Mouse (Mus musculus): Measurements from ENCODE around the gene Arid5b. TPM values are rescaled to one million over a fixed set of nuclear protein-coding genes. Genes with fewer than 3 reads are reported as not detected.

Gene Arid5b
- polyA plus RNA-seq, 1 experiment from 2014 or later = 22.2 TPM

DNA sequence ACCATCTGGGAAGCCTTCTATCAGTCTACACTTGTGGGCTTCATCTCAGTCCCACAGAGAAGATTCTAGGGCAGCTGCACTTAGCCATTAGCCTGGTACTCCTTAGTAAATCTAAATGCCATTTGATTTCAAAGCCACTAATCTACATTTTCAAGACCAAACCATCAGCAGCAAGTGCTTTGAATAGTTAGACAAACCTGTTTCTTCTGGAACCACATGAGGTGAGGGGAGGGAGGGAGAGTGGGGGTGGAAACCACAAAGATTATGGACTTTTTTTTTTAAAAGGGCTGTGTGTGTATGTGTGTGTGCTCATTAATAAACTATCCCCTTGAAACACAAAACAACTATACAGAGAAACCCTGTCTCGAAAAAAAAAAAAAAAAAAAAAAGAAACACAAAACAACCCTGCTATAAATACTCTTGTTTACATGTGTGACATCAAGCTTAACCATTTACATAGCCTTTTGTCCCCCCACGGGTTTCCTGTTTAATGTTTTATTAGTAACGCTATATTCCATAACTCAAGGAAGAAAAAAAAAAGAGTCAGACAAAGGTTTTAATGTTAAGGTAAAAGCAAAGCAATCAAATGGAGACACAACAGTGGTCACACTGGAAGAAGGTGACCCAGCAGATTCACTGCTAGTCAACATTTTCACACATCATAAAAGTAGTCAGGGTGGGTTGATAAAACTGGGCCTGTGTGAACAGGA lies 38.3 kb downstream of the Arid5b start:
- H3K36me3 ChIP-seq (ENCODE audit: control insufficient read depth, insufficient read depth, low read length) = peaks cover 9% of the 10 kb centered on the region
- no peak for DNase-seq
- no peaks in the 10 kb centered on the region for H3K27me3 ChIP-seq (ENCODE audit: control insufficient read depth, insufficient read depth, low read length)
- H3K4me2 ChIP-seq (ENCODE audit: low read length) = no peak overlapping the region
- H3K4me3 ChIP-seq (replicated peaks; ENCODE audit: low read depth, low read length) = no peak overlapping the region
- H3K27ac ChIP-seq (replicated peaks; ENCODE audit: low read depth, low read length) = no peak overlapping the region
- ATAC-seq (ENCODE audit: low FRiP score, low TSS enrichment) = no peak
- WGBS = 78% methylated on average over 3 of the region's 3 CpGs
- H3K9me3 ChIP-seq (ENCODE audit: control insufficient read depth, low read length) = no peaks in the 10 kb centered on the region
- H3K9ac ChIP-seq (replicated peaks; ENCODE audit: low read length) = no peak overlapping the region
- no peaks in the 10 kb centered on the region for H3K4me1 ChIP-seq (ENCODE audit: control insufficient read depth, insufficient read depth, low read length)

DNA sequence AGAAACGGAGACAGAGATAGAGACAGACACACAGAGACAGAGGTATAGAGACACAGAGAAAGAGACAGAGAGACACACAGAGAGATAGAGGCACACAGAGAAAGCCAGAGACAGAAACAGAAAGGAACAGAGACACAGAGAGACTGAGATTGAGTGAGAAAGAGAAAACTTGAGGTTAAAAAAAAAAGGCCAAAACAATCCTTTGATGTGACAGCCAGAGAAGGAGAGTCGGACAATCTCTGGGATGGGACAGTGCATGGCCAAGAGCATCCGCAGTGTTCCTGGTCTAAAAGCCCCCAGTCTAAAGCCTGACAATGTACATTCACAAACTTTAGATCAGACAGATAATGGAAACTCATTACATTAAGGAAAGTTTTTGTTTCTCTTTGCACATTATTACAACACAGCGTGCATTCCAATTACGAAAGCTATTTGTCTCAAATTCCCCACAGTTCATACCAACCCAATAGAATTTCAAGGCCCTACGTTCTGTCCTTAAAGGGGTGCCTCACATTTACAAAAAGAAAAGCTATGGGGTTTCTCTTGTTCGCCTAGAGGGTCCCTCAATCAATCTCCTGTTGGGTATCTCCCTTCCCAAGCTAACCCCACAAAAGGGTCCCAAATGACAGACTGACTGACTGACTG lies 39.0 kb downstream of the Arid5b start:
- Histone ChIP-seq H3K9ac (replicated peaks; ENCODE audit: low read length) (no peak overlapping the region), H3K4me1 (ENCODE audit: control insufficient read depth, insufficient read depth, low read length) (no peaks in the 10 kb centered on the region), H3K27ac (replicated peaks; ENCODE audit: low read depth, low read length) (no peak overlapping the region), H3K36me3 (ENCODE audit: control insufficient read depth, insufficient read depth, low read length) (peaks cover 9% of the 10 kb centered on the region), H3K4me3 (replicated peaks; ENCODE audit: low read depth, low read length) (no peak overlapping the region), H3K4me2 (ENCODE audit: low read length) (no peak overlapping the region), H3K27me3 (ENCODE audit: control insufficient read depth, insufficient read depth, low read length) (no peaks in the 10 kb centered on the region), H3K9me3 (ENCODE audit: control insufficient read depth, low read length) (no peaks in the 10 kb centered on the region)
- 78% methylated on average over 7 of the region's 7 CpGs for WGBS
- no peak for DNase-seq
- ATAC-seq (ENCODE audit: low FRiP score, low TSS enrichment) = no peak

DNA sequence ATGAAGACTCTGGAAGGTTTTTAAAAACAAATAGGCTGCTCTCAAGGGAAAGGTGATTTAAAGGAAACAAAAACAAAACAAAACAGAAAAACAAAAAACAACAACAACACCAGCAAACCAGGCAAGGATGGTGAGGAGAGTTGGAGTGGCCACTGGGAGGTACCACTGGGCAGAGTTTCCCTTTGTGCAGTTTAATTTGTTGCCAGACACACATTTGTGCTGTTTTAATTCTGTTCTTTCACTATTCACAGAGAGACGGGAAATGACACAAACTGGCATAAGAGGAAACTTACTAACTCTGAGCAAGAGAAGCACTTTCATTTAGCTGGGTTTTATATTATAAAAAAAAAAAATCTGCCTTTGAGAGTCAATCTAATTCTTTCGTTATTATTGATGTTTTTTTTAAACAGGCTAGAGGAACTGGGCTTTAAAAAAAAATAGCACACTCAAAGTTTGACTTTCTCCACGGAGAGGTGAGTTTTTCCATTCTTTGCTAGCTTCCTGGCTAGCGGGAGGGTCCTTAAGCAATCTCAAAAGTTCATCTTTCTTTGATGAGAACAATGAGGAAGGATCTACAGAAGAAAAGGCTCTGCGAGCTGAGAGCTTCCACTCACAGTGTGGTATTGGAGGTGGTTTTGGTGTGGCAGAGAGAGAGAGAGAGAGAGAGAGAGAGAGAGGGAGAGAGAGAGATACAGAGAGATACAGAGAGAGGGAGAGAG lies 39.7 kb downstream of the Arid5b start:
- no peaks in the 10 kb centered on the region for H3K4me1 ChIP-seq (ENCODE audit: control insufficient read depth, insufficient read depth, low read length)
- H3K4me2 ChIP-seq (ENCODE audit: low read length) = no peak overlapping the region
- peaks cover 9% of the 10 kb centered on the region for H3K36me3 ChIP-seq (ENCODE audit: control insufficient read depth, insufficient read depth, low read length)
- no peak overlapping the region for H3K9ac ChIP-seq (replicated peaks; ENCODE audit: low read length)
- H3K9me3 ChIP-seq (ENCODE audit: control insufficient read depth, low read length) = no peaks in the 10 kb centered on the region
- DNase-seq (no peak), ATAC-seq (ENCODE audit: low FRiP score, low TSS enrichment) (no peak)
- H3K4me3 ChIP-seq (replicated peaks; ENCODE audit: low read depth, low read length) = no peak overlapping the region
- no peaks in the 10 kb centered on the region for H3K27me3 ChIP-seq (ENCODE audit: control insufficient read depth, insufficient read depth, low read length)
- WGBS = 51% methylated on average over 5 of the region's 5 CpGs
- H3K27ac ChIP-seq (replicated peaks; ENCODE audit: low read depth, low read length) = no peak overlapping the region

DNA sequence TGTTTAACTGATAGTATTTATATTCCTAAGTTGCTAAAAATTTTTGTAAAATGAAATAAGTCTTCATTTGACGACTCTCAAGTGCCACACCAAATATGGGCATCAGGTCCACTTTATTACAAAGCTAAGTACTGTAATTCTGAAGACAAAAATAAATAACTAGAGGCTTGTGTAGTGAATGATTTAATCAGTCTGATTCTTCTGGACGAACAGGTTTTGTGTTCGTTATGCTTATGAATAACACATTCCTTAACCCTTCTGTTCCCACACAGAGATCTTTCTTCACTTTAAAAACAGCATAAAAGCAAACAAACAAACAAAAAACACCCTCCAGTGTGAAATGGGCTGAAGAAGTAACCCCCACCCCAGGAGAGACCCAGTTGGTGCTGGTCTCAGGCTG lies 40.4 kb downstream of the Arid5b start:
- WGBS = 49% methylated on average over 3 of the region's 3 CpGs
- peaks cover 9% of the 10 kb centered on the region for H3K36me3 ChIP-seq (ENCODE audit: control insufficient read depth, insufficient read depth, low read length)
- H3K4me3 ChIP-seq (replicated peaks; ENCODE audit: low read depth, low read length) = no peak overlapping the region
- no peaks in the 10 kb centered on the region for H3K27me3 ChIP-seq (ENCODE audit: control insufficient read depth, insufficient read depth, low read length)
- H3K27ac ChIP-seq (replicated peaks; ENCODE audit: low read depth, low read length) = no peak overlapping the region
- ATAC-seq (ENCODE audit: low FRiP score, low TSS enrichment) (no peak), DNase-seq (no peak)
- no peak overlapping the region for H3K4me2 ChIP-seq (ENCODE audit: low read length)
- no peaks in the 10 kb centered on the region for H3K9me3 ChIP-seq (ENCODE audit: control insufficient read depth, low read length)
- H3K9ac ChIP-seq (replicated peaks; ENCODE audit: low read length) = no peak overlapping the region
- no peaks in the 10 kb centered on the region for H3K4me1 ChIP-seq (ENCODE audit: control insufficient read depth, insufficient read depth, low read length)

DNA sequence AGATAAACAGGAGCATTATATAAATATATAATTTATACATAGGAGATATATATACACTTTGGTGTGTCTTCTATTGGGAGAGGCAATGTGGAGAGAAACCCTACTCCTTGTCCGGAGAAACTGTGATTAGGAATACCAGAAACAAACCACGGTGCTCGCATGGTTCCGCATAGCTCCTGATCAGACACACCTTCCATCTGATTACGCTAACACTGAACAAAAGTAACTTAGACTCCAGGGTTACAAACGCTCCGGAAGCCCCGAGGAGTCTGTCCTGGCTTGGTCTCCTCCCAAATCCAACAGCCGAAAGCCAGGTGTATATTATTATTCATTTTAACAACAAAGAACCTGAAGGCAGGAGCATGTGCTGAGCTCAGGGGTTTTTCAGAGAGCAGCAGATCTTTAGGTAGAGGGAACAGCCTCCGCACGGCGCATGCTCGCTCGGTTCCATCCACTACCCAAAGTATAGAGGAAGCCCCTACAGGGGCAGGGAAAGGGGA lies 41.5 kb downstream of the Arid5b start:
- ATAC-seq (ENCODE audit: low FRiP score, low TSS enrichment) = no peak
- no peak overlapping the region for H3K27ac ChIP-seq (replicated peaks; ENCODE audit: low read depth, low read length)
- no peak overlapping the region for H3K4me2 ChIP-seq (ENCODE audit: low read length)
- no peaks in the 10 kb centered on the region for H3K27me3 ChIP-seq (ENCODE audit: control insufficient read depth, insufficient read depth, low read length)
- no peak overlapping the region for H3K9ac ChIP-seq (replicated peaks; ENCODE audit: low read length)
- WGBS = 89% methylated on average over 14 of the region's 14 CpGs
- no peaks in the 10 kb centered on the region for H3K4me1 ChIP-seq (ENCODE audit: control insufficient read depth, insufficient read depth, low read length)
- DNase-seq = no peak
- no peak overlapping the region for H3K4me3 ChIP-seq (replicated peaks; ENCODE audit: low read depth, low read length)
- H3K9me3 ChIP-seq (ENCODE audit: control insufficient read depth, low read length) = no peaks in the 10 kb centered on the region
- no peaks in the 10 kb centered on the region; the same call in none of the 2 replicates for H3K36me3 ChIP-seq (ENCODE audit: control insufficient read depth, insufficient read depth, low read length)

DNA sequence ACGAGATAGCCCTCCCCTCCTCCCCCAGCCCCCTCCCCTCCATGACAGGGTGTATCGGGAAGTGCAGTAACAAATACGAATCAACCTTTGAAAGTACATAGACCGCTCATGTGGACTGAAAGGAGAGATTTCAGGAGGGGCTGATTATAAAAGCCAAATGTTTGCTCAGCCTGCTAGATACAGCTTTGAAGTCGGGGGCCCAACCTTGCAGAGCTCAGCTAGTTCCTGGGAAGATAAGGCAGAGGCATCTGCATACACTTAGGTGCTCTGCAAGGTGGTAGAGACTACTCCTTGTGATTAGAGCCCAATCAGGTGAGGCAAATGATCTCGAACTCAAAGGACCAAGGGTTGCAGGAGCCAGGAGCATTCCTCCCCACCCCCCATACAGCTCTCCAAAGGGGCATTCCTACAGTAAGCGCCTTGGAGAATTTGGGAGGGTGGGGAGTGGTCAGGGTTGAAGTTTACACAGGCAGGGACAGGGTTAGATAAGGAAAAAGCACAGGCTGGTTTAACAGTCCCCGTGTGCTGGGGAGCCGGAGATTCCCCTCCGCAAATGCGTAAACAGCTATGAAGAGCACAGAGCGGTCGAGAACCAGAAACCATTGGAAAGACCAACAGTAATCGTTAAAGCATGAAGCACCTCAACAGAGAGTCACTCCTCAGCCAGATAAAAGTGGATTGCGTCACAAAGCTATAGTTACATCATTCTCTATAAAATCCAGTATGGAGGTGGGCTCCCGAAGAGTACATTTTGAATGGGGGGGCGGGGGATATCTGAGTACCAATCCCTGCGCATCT lies 47.0 kb downstream of the Arid5b start:
- no peak for ATAC-seq (ENCODE audit: low FRiP score, low TSS enrichment)
- H3K36me3 ChIP-seq (ENCODE audit: control insufficient read depth, insufficient read depth, low read length) = no peaks in the 10 kb centered on the region; the same call in 1 of the 2 replicates
- WGBS = 77% methylated on average over 18 of the region's 18 CpGs

DNA sequence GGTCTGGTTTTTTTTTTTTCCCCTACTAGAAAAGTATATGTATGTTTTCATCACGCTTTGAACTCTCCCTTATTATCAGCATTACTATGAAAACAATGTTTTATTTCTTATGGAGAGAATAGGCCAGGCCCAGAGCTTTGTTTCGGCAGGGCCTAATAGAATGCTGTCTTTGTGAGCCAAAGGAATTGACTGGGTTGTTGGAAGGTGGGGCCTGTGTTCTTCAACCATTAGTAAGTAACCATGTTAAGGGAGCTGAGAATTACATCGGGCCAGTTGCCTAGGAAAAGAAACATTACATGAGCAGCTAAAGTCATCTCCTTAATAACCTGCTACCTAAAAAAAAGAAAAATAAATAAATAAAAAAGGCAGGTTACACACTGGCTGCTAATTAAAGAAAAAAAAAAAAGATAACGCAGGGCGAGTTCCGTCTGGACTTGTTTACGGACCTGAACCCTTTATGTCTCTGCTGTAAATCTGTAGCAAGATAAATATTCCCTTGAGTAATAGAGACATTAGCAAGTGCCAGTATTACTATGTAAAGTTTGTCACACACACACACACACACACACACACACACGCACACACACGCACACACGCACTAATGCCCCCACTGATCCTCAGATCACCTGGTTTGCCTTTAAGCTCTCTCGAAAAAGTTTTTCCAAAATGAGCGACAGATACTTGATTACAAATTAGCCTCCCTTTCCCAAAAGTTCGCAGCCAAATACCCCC lies 47.7 kb downstream of the Arid5b start:
- 84% methylated on average over 13 of the region's 13 CpGs for WGBS
- H3K27ac ChIP-seq (replicated peaks; ENCODE audit: low read depth, low read length) = no peak overlapping the region
- no peaks in the 10 kb centered on the region for H3K4me1 ChIP-seq (ENCODE audit: control insufficient read depth, insufficient read depth, low read length)
- H3K9ac ChIP-seq (replicated peaks; ENCODE audit: low read length) = no peak overlapping the region
- no peaks in the 10 kb centered on the region for H3K9me3 ChIP-seq (ENCODE audit: control insufficient read depth, low read length)
- no peak overlapping the region for H3K4me3 ChIP-seq (replicated peaks; ENCODE audit: low read depth, low read length)
- H3K36me3 ChIP-seq (ENCODE audit: control insufficient read depth, insufficient read depth, low read length) = no peaks in the 10 kb centered on the region; the same call in 1 of the 2 replicates
- DNase-seq = no peak
- no peak for ATAC-seq (ENCODE audit: low FRiP score, low TSS enrichment)
- no peaks in the 10 kb centered on the region for H3K27me3 ChIP-seq (ENCODE audit: control insufficient read depth, insufficient read depth, low read length)
- no peak overlapping the region for H3K4me2 ChIP-seq (ENCODE audit: low read length)

More for the DNA sequence above, 47.0 kb downstream of the Arid5b start:
- H3K4me1 ChIP-seq (ENCODE audit: control insufficient read depth, insufficient read depth, low read length) = no peaks in the 10 kb centered on the region
- H3K27ac ChIP-seq (replicated peaks; ENCODE audit: low read depth, low read length) = no peak overlapping the region
- no peaks in the 10 kb centered on the region for H3K27me3 ChIP-seq (ENCODE audit: control insufficient read depth, insufficient read depth, low read length)
- H3K9ac ChIP-seq (replicated peaks; ENCODE audit: low read length) = no peak overlapping the region
- DNase-seq = no peak
- no peak overlapping the region for H3K4me3 ChIP-seq (replicated peaks; ENCODE audit: low read depth, low read length)
- H3K9me3 ChIP-seq (ENCODE audit: control insufficient read depth, low read length) = no peaks in the 10 kb centered on the region
- no peak overlapping the region for H3K4me2 ChIP-seq (ENCODE audit: low read length)
